Mouse (Mus musculus) embryonic facial prominence, embryonic 10.5 days (tissue): Measurements from ENCODE around the gene Rpl39l. TPM values are rescaled to one million over a fixed set of nuclear protein-coding genes. Genes with fewer than 3 reads are reported as not detected.
"Not testable (repeated sequence)": the region's sequence is repeated elsewhere in the genome, so short reads cannot be mapped to it uniquely, and the experiment has no call there.

Experiments used
- DNase-seq: peaks from one replicate; pipeline ENCODE4 v3.0.0-alpha.2; 2017; ENCODE audit warnings: low spot score
- H3K27ac ChIP-seq: fragments of 300-500 bp; sonication (generic); replicated peaks from 2 replicates; pipeline ENCODE4 v1.5.1; 2016; ENCODE audit warnings: mild to moderate bottlenecking
- H3K27me3 ChIP-seq: fragments of 300-500 bp; sonication (generic); replicated peaks from 2 replicates; pipeline ENCODE4 v1.6.1; 2016; ENCODE audit warnings: low read depth, mild to moderate bottlenecking; ENCODE audit not compliant: poor library complexity, severe bottlenecking
- H3K36me3 ChIP-seq: fragments of 300-500 bp; sonication (generic); replicated peaks from 2 replicates; pipeline ENCODE4 v1.6.1; 2016; ENCODE audit warnings: mild to moderate bottlenecking, moderate library complexity
- H3K4me1 ChIP-seq: fragments of 300-500 bp; sonication (generic); 2 replicates; pipeline ENCODE4 v1.6.1; 2016
- H3K4me3 ChIP-seq: fragments of 300-500 bp; sonication (generic); 2 replicates; pipeline ENCODE4 v1.5.1; 2016; ENCODE audit warnings: mild to moderate bottlenecking, moderate library complexity
- H3K9me3 ChIP-seq: fragments of 300-500 bp; sonication (generic); 2 replicates; pipeline ENCODE4 v1.6.1; 2016; ENCODE audit warnings: mild to moderate bottlenecking
- WGBS: fragments of 180-500 bp; shearing (Covaris S2); methylation state at CpG from one replicate; pipeline ENCODE4 v1.1.7; 2016; 5-methylcytosine and 5-hydroxymethylcytosine counted together
- polyA plus RNA-seq: library from polyadenylated mRNA; unstranded; fragments of >200 nt; fragmentation: Nextera tagmentation; extraction: Ambion mirVana; gene quantifications from 2 replicates; pipeline ENCODE4 v1.2.1, GENCODE M21; 2016

Gene Rpl39l
- polyA plus RNA-seq, result 0.30 TPM in 1 of 2 replicates, not detected in the other

GRCm38 (mm10) chr16:10170005-10170404 lies at the start of gene Rpl39l:
Rpl39l (plus strand) TSS chr16:10170226.
- 87% methylated on average over 22 of the region's 22 CpGs for WGBS
- Histone ChIP-seq H3K4me1 (no peaks in the 10 kb centered on the region), H3K9me3 (peaks cover 6% of the 10 kb centered on the region; the same call in 1 of the 2 replicates), H3K27ac (no peak within 1 kb of the TSS), H3K36me3 (no peaks in the 10 kb centered on the region), H3K4me3 (no peak within 1 kb of the TSS), H3K27me3 (no peaks in the 10 kb centered on the region)
- DNase-seq, result no peak

DNA sequence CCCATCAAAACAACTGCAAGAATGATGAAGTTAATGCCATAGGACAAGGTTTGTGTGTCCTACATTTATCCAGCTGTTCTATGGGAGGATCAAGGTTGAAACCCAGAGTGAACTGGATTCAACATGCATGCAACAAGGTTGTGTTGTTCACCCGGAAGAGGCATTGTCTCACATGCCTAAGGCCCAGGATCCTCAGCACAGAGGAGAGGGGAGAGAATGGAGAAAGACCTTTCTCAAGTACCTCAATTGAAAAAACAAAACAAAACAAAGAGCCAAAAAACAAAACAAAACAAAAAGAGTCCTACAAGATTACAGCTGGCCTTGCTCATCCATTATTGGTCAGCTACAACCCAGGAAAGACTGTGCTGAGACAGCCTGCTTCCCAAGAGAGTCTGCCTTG lies 42.4 kb upstream of the Rpl39l start:
- DNase-seq, result no peak
- Histone ChIP-seq H3K4me1 (no peaks in the 10 kb centered on the region), H3K27me3 (no peaks in the 10 kb centered on the region), H3K9me3 (peaks cover 10% of the 10 kb centered on the region; the same call in 1 of the 2 replicates), H3K27ac (no peak overlapping the region), H3K4me3 (no peak overlapping the region), H3K36me3 (no peaks in the 10 kb centered on the region)
- 85% methylated on average over 1 of the region's 1 CpGs for WGBS

- Histone ChIP-seq H3K9me3 (0 out of 2 replicates have a peak, but pooled peaks cover 5% of the 10 kb centered on the region), H3K27me3 (no peaks in the 10 kb centered on the region), H3K4me1 (no peaks in the 10 kb centered on the region), H3K36me3 (no peaks in the 10 kb centered on the region), H3K27ac (no peak overlapping the region), H3K4me3 (no peak overlapping the region)
- WGBS, result 79% methylated on average over 2 of the region's 2 CpGs
- DNase-seq, result no peak
These were observed 40.7 kb upstream of the Rpl39l start for GRCm38 (mm10) chr16:10129052-10129911.

GRCm38 (mm10) chr16:10143166-10143565 lies 26.9 kb upstream of the Rpl39l start:
- Histone ChIP-seq H3K36me3 (no peaks in the 10 kb centered on the region), H3K9me3 (no peaks in the 10 kb centered on the region), H3K4me3 (no peak overlapping the region), H3K27me3 (no peaks in the 10 kb centered on the region), H3K27ac (no peak overlapping the region), H3K4me1 (no peaks in the 10 kb centered on the region)
- DNase-seq, result no peak
- 78% methylated on average over 2 of the region's 2 CpGs for WGBS

DNA sequence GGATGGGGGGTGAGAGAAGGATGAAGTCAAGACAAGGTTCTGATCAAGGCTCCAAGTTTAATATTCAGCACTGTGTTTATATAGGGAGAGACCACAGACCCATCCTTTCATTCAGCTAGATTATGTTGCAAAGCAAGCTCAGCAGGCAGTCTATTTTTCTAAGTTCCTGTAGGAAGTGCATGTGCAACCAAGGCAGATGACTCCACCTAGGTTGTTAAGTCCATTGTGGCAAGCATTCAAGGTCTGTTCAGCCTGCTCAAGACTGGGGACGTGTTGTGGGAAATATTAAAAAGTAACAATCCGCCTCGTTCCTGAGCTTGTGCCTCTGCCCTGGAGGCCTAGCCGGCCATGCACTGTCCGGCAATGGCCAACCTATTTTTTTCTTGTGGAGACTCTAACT lies 22.6 kb upstream of the Rpl39l start:
- Histone ChIP-seq H3K27ac (no peak overlapping the region), H3K9me3 (no peaks in the 10 kb centered on the region), H3K27me3 (no peaks in the 10 kb centered on the region), H3K36me3 (no peaks in the 10 kb centered on the region), H3K4me3 (no peak overlapping the region), H3K4me1 (no peaks in the 10 kb centered on the region)
- 93% methylated on average over 5 of the region's 5 CpGs for WGBS
- no peak for DNase-seq

DNA sequence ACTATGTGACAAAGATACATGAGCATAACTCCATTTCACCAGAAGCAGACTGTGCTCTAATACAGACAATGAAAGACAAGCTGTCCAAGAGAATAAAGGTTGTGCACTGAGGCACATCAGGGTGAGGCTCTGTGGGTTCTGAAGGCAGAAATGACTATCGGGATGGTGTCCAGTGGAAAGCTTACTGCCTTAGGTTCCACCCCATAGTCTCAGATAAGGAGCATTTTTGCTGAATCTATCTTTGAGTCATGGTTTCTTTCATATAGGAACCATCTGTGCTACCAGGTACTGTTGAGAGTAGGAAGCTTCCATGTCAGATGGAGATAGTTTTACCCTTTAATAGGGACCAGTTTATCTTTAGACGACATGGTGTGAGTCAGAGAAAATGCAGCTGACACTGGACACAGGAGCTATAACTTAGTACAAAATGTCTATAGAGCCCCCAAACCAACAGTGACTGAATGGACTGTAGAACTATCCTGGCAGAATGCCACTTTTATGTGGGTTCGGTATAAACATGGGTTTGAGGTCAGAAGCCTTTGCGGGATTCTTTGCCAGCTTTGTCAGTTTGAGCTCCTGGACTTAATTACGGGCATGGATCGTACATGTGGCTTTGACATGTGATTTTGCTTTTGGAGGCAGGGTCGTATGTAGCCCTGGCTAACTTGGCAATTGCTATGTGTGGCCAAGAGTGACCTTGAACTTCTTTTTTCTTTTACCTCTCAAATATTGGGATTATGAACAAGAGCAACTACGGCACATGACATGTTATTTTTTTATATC lies 712 bp upstream of the Rpl39l start:
- Histone ChIP-seq H3K27ac (no peak overlapping the region), H3K4me1 (no peaks in the 10 kb centered on the region), H3K9me3 (peaks cover 6% of the 10 kb centered on the region; the same call in 1 of the 2 replicates), H3K4me3 (no peak overlapping the region), H3K36me3 (no peaks in the 10 kb centered on the region), H3K27me3 (no peaks in the 10 kb centered on the region)
- WGBS, result 88% methylated on average over 8 of the region's 8 CpGs
- DNase-seq, result no peak

GRCm38 (mm10) chr16:10171276-10171675 lies 1.2 kb downstream of the Rpl39l start:
- no peak for DNase-seq
- H3K9me3 ChIP-seq, result 0 out of 2 replicates have a peak, but pooled peaks cover 6% of the 10 kb centered on the region
- H3K36me3 ChIP-seq, result no peaks in the 10 kb centered on the region
- H3K27me3 ChIP-seq, result no peaks in the 10 kb centered on the region
- no peaks in the 10 kb centered on the region for H3K4me1 ChIP-seq
- WGBS, result 87% methylated on average over 4 of the region's 4 CpGs
- no peak overlapping the region for H3K27ac ChIP-seq
- H3K4me3 ChIP-seq, result no peak overlapping the region

DNA sequence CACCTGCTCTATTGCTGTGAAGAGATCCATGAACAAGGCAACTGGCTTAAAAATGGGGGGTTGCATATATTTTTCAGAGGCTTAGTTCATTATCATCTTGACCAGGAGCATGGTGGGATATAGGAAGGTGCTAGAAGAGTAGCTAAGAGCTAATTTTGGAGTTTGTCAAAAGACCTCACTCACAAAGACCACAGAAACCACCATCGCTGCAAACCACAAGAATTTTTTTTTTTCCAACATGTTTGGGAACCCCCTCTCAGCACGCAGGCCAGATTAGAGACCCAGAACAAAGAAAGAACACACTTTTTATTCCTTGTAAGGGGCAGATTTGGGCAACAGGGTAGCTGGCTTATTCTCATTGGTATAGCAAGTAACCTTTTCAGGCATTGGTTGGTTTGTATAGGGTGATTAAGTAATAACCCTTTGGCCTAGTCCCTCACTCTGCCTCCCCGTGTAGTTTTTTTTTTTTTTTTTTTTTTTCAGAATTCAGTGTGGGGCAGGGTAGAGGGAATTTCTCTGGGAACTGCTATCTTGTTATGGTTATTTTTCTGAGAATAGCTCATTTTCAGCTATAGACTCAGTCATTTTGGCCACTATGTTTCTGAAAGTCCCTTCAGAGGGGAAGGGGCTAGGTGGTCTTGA lies 2.3 kb downstream of the Rpl39l start:
- H3K9me3 ChIP-seq, result peaks cover 11% of the 10 kb centered on the region; the same call in 1 of the 2 replicates

DNA sequence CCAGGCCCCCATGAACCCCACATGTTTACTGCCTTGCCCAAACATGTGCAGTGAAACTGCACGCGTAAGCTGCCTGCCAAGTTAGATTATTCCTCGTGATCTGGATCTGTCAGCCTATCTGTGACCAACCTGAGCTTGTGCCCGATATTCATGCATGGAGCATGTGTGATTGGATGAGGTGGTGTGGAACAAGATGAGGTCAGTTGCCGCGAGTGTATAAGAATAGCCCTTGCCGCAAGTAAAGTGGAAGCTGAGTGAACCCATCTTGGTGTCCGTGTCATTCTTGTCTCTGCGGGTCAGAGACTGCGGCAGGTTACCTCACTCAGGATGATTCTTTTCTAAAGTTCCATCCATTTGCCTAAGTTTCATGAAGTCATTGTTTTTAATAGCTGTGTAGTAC lies 17.4 kb downstream of the Rpl39l start:
- not testable (repeated sequence) for H3K4me1 ChIP-seq, H3K27me3 ChIP-seq, H3K4me3 ChIP-seq, DNase-seq, H3K36me3 ChIP-seq, H3K27ac ChIP-seq
- 96% methylated on average over 10 of the region's 10 CpGs for WGBS
- peaks cover 58% of the 10 kb centered on the region for H3K9me3 ChIP-seq

More for the DNA sequence above, 2.3 kb downstream of the Rpl39l start:
- DNase-seq, result no peak
- no peak overlapping the region for H3K4me3 ChIP-seq
- H3K27me3 ChIP-seq, result no peaks in the 10 kb centered on the region
- no peaks in the 10 kb centered on the region for H3K36me3 ChIP-seq
- WGBS, result 89% methylated on average over 3 of the region's 3 CpGs
- no peak overlapping the region for H3K27ac ChIP-seq
- no peaks in the 10 kb centered on the region for H3K4me1 ChIP-seq

GRCm38 (mm10) chr16:10192679-10193506 lies 22.9 kb downstream of the Rpl39l start, which contains the start of gene Atf7ip2:
Atf7ip2 (plus strand) TSS chr16:10192712.
- Histone ChIP-seq H3K36me3 (no peaks in the 10 kb centered on the region), H3K27ac (peak within 1 kb of the TSS; percentile 81), H3K9me3 (peaks cover 11% of the 10 kb centered on the region), H3K27me3 (peaks cover 6% of the 10 kb centered on the region), H3K4me3 (peak within 1 kb of the TSS; percentile 74), H3K4me1 (peaks cover 15% of the 10 kb centered on the region)
- DNase-seq, result peak; percentile 94
- WGBS, result under 1% methylated on average over 63 of the region's 63 CpGs

- WGBS, result 93% methylated on average over 1 of the region's 1 CpGs
- Histone ChIP-seq H3K4me3 (no peak overlapping the region), H3K9me3 (no peaks in the 10 kb centered on the region), H3K36me3 (no peaks in the 10 kb centered on the region; the same call in 1 of the 2 replicates), H3K4me1 (no peaks in the 10 kb centered on the region), H3K27ac (no peak overlapping the region), H3K27me3 (no peaks in the 10 kb centered on the region)
- DNase-seq, result no peak
These were observed 38.8 kb downstream of the Rpl39l start for GRCm38 (mm10) chr16:10208777-10209176.
